Mouse (Mus musculus): ENCODE data around the gene Tff2. TPM values are rescaled to one million over a fixed set of nuclear protein-coding genes. Genes with fewer than 3 reads are reported as not detected.
A peak's percentile ranks its signal among the peaks of the same experiment; 100 is the strongest.

The Tff2 gene
- polyA plus RNA-seq, 1 experiment from 2014 or later, result 2.3 TPM

DNA sequence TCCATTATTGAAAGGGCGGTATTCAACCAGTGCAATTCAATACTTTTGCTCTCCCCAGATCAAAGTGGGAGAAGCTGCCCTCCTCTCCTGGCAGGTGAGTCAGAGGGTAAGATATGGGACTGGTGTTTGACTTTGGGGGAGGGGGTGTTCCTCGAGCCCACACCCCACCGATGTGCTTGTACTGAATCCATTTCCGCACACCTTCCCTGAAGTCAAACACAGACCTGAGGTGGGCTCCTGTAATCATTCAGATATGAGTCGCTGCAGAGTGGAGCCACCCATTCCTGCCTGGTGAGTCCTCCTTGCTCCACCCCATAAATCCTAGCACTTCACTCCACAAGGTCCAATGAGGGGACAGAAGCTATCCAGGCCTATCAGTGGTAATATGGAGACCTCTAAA lies 25.7 kb upstream of the Tff2 start:
- no peaks in the 10 kb centered on the region for H3K27me3 ChIP-seq (ENCODE audit: insufficient read depth, low read length)
- ATAC-seq (ENCODE audit: low FRiP score, low TSS enrichment), result no peak
- WGBS, result 76% methylated on average over 5 of the region's 5 CpGs
- no peak overlapping the region for H3K4me2 ChIP-seq (replicated peaks; ENCODE audit: low read depth, low read length)
- no peaks in the 10 kb centered on the region for H3K4me1 ChIP-seq (ENCODE audit: insufficient read depth, low read length)
- no peaks in the 10 kb centered on the region for H3K9me3 ChIP-seq (ENCODE audit: low read length)
- no peak overlapping the region for H3K27ac ChIP-seq (ENCODE audit: low read length)
- H3K36me3 ChIP-seq (ENCODE audit: insufficient read depth, low read length), result no peaks in the 10 kb centered on the region
- H3K4me3 ChIP-seq (ENCODE audit: low read length), result no peak overlapping the region
- no peak overlapping the region for H3K9ac ChIP-seq (replicated peaks; ENCODE audit: low read length)

DNA sequence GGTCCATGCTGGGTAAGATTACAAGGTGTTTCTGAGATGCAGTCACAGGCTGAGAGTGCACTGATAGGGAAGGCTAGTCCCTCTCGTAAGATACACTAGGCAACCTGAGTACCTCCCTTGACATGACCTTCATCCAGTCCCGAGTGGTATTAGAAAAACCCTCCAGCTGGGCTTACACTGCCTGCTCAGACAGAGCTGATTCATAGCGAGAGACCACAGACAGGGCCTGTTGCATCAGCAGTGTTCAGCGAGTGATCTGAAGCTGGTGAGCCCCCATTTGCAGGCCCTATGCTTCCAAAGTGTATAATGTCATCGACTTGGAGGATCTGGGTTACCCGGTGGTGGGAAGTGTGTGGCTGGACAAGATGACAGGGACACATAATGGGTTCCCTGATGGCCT lies 21.0 kb upstream of the Tff2 start, which contains the start of gene Tff1:
Tff1 (minus strand) TSS at position 151 of the 400 bp plus-strand sequence.
- no peaks in the 10 kb centered on the region for H3K36me3 ChIP-seq (ENCODE audit: insufficient read depth, low read length)
- H3K9me3 ChIP-seq (ENCODE audit: low read length), result no peaks in the 10 kb centered on the region
- no peak within 1 kb of the TSS for H3K4me2 ChIP-seq (replicated peaks; ENCODE audit: low read depth, low read length)
- no peaks in the 10 kb centered on the region for H3K4me1 ChIP-seq (ENCODE audit: insufficient read depth, low read length)
- H3K27ac ChIP-seq (ENCODE audit: low read length), result no peak within 1 kb of the TSS
- H3K27me3 ChIP-seq (ENCODE audit: insufficient read depth, low read length), result no peaks in the 10 kb centered on the region
- H3K9ac ChIP-seq (replicated peaks; ENCODE audit: low read length), result no peak within 1 kb of the TSS
- H3K4me3 ChIP-seq (ENCODE audit: low read length), result no peak within 1 kb of the TSS
- 85% methylated on average over 6 of the region's 6 CpGs for WGBS
- no peak for ATAC-seq (ENCODE audit: low FRiP score, low TSS enrichment)

GRCm38 (mm10) chr17:31163821-31164220 lies 19.7 kb upstream of the Tff2 start:
- H3K9me3 ChIP-seq (ENCODE audit: low read length), result no peaks in the 10 kb centered on the region
- WGBS, result 71% methylated on average over 2 of the region's 2 CpGs
- ATAC-seq (ENCODE audit: low FRiP score, low TSS enrichment), result no peak
- H3K27me3 ChIP-seq (ENCODE audit: insufficient read depth, low read length), result no peaks in the 10 kb centered on the region
- H3K36me3 ChIP-seq (ENCODE audit: insufficient read depth, low read length), result no peaks in the 10 kb centered on the region
- H3K4me1 ChIP-seq (ENCODE audit: insufficient read depth, low read length), result no peaks in the 10 kb centered on the region
- H3K9ac ChIP-seq (replicated peaks; ENCODE audit: low read length), result no peak overlapping the region
- no peak overlapping the region for H3K4me3 ChIP-seq (ENCODE audit: low read length)
- no peak overlapping the region for H3K4me2 ChIP-seq (replicated peaks; ENCODE audit: low read depth, low read length)
- no peak overlapping the region for H3K27ac ChIP-seq (ENCODE audit: low read length)

DNA sequence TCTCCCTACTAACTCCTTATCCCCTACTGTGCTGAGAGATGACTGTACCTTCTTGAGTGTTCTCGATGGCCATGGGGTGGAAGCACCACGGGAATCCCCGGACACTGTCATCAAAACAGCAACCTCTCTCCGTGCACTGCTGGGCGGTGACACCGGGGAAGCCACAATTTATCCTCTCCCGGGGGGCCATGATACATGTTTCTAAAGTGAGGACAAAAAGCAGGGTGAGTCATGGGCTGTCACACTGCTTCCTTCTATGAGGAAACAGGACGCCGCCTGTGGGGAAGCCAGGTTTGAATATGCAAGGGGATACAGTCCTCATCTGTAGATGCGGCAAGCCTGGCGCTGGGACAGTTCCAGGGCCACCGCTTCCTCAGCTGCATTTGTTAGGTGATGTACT lies 18.5 kb upstream of the Tff2 start:
- no peak for ATAC-seq (ENCODE audit: low FRiP score, low TSS enrichment)
- Histone ChIP-seq H3K4me3 (ENCODE audit: low read length) (no peak overlapping the region), H3K27me3 (ENCODE audit: insufficient read depth, low read length) (no peaks in the 10 kb centered on the region), H3K27ac (ENCODE audit: low read length) (no peak overlapping the region), H3K4me1 (ENCODE audit: insufficient read depth, low read length) (no peaks in the 10 kb centered on the region), H3K9me3 (ENCODE audit: low read length) (no peaks in the 10 kb centered on the region), H3K4me2 (replicated peaks; ENCODE audit: low read depth, low read length) (no peak overlapping the region), H3K36me3 (ENCODE audit: insufficient read depth, low read length) (no peaks in the 10 kb centered on the region), H3K9ac (replicated peaks; ENCODE audit: low read length) (no peak overlapping the region)
- WGBS, result 83% methylated on average over 12 of the region's 12 CpGs

DNA sequence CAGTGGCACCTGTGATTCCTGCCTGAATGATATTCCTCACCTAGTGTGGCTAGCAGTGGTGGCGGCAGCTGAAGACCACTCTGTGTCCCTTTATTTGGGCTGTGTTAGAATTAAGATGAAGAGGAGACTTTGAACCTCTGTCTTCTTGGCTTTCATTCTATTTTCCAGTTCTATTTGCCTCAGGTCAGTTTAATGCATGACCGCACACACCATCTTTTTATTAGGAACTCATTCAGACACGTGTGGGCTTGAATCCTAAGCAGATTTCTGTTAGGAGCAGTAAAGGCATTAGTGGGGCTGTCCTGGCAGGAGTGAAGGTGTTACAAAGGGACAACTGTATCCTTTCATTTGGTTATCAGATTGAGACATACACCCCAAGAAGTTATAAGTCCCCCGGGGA lies 16.2 kb upstream of the Tff2 start:
- ATAC-seq (ENCODE audit: low FRiP score, low TSS enrichment), result no peak
- WGBS, result 71% methylated on average over 4 of the region's 4 CpGs

GRCm38 (mm10) chr17:31157921-31158320 lies 13.8 kb upstream of the Tff2 start:
- H3K27ac ChIP-seq (ENCODE audit: low read length), result no peak overlapping the region
- no peaks in the 10 kb centered on the region for H3K27me3 ChIP-seq (ENCODE audit: insufficient read depth, low read length)
- no peak for ATAC-seq (ENCODE audit: low FRiP score, low TSS enrichment)
- H3K36me3 ChIP-seq (ENCODE audit: insufficient read depth, low read length), result no peaks in the 10 kb centered on the region
- no peak overlapping the region for H3K9ac ChIP-seq (replicated peaks; ENCODE audit: low read length)
- no peak overlapping the region for H3K4me2 ChIP-seq (replicated peaks; ENCODE audit: low read depth, low read length)
- H3K4me3 ChIP-seq (ENCODE audit: low read length), result no peak overlapping the region
- H3K4me1 ChIP-seq (ENCODE audit: insufficient read depth, low read length), result 0 out of 2 replicates have a peak, but pooled peaks cover 5% of the 10 kb centered on the region
- 78% methylated on average over 6 of the region's 6 CpGs for WGBS
- no peaks in the 10 kb centered on the region for H3K9me3 ChIP-seq (ENCODE audit: low read length)

More for the DNA sequence above, 16.2 kb upstream of the Tff2 start:
- H3K27ac ChIP-seq (ENCODE audit: low read length), result no peak overlapping the region; the same call in 1 of the 2 replicates
- H3K36me3 ChIP-seq (ENCODE audit: insufficient read depth, low read length), result no peaks in the 10 kb centered on the region
- H3K4me3 ChIP-seq (ENCODE audit: low read length), result no peak overlapping the region
- H3K27me3 ChIP-seq (ENCODE audit: insufficient read depth, low read length), result no peaks in the 10 kb centered on the region
- no peak overlapping the region for H3K4me2 ChIP-seq (replicated peaks; ENCODE audit: low read depth, low read length)
- H3K9me3 ChIP-seq (ENCODE audit: low read length), result no peaks in the 10 kb centered on the region
- H3K9ac ChIP-seq (replicated peaks; ENCODE audit: low read length), result no peak overlapping the region
- H3K4me1 ChIP-seq (ENCODE audit: insufficient read depth, low read length), result no peaks in the 10 kb centered on the region

DNA sequence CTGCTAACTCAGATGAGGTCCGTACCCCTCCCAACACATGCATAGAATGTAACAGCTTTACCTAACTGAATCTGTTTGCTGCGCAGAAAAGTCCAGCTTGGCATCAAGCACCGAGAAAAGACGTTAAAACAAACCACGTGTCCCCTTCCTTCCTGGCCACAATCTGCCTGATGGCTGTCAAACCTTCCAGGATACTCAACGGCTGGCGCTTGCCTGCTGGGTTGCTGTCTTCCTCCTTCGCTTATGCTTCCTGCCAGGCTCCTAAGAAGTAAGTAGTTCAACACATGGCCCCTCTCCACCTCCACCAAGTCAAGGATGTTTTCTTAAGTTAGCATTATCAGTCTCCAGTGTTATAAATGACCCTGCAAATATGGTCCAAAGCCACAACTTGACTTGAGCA lies 9.7 kb upstream of the Tff2 start:
- Histone ChIP-seq H3K27ac (ENCODE audit: low read length) (no peak overlapping the region), H3K4me1 (ENCODE audit: insufficient read depth, low read length) (0 out of 2 replicates have a peak, but pooled peaks cover 5% of the 10 kb centered on the region), H3K9me3 (ENCODE audit: low read length) (no peaks in the 10 kb centered on the region), H3K27me3 (ENCODE audit: insufficient read depth, low read length) (no peaks in the 10 kb centered on the region), H3K4me3 (ENCODE audit: low read length) (no peak overlapping the region), H3K4me2 (replicated peaks; ENCODE audit: low read depth, low read length) (0 out of 2 replicates have a peak overlapping the region, but pooled peaks have one; percentile 1), H3K9ac (replicated peaks; ENCODE audit: low read length) (no peak overlapping the region), H3K36me3 (ENCODE audit: insufficient read depth, low read length) (no peaks in the 10 kb centered on the region)
- ATAC-seq (ENCODE audit: low FRiP score, low TSS enrichment), result no peak
- WGBS, result 63% methylated on average over 8 of the region's 8 CpGs

GRCm38 (mm10) chr17:31152966-31153499 lies 9.0 kb upstream of the Tff2 start:
- H3K27me3 ChIP-seq (ENCODE audit: insufficient read depth, low read length), result no peaks in the 10 kb centered on the region
- peak overlapping the region; percentile 77 for H3K27ac ChIP-seq (ENCODE audit: low read length)
- no peaks in the 10 kb centered on the region for H3K36me3 ChIP-seq (ENCODE audit: insufficient read depth, low read length)
- H3K9me3 ChIP-seq (ENCODE audit: low read length), result no peaks in the 10 kb centered on the region
- H3K4me2 ChIP-seq (replicated peaks; ENCODE audit: low read depth, low read length), result peak overlapping the region; percentile 33
- no peak; the same call in 1 of the 2 replicates for ATAC-seq (ENCODE audit: low FRiP score, low TSS enrichment)
- H3K4me3 ChIP-seq (ENCODE audit: low read length), result peak overlapping the region; percentile 7; the same call in 1 of the 2 replicates
- H3K4me1 ChIP-seq (ENCODE audit: insufficient read depth, low read length), result 0 out of 2 replicates have a peak, but pooled peaks cover 5% of the 10 kb centered on the region
- WGBS, result 72% methylated on average over 9 of the region's 9 CpGs
- 0 out of 2 replicates have a peak overlapping the region, but pooled peaks have one; percentile 40 for H3K9ac ChIP-seq (replicated peaks; ENCODE audit: low read length)

DNA sequence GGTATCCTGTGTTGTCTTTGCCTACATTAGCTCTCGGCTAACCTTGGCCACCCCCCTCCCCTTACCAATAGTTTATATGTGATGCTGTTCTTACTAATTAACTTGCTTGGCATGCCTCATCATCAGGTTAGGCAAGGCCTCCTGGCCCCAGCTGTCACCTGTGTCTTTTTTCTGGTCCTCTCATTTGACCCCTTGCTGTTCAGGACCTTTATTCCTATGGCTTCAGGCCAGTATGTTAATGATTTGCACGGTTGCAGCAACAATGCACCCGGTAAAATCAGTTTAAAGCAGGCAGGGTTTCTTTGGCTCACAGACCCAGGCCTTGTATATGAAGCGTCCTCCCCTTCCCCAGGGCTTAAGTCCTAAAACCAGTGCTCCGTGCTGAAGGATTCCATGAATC lies 8.4 kb upstream of the Tff2 start:
- H3K4me1 ChIP-seq (ENCODE audit: insufficient read depth, low read length), result 0 out of 2 replicates have a peak, but pooled peaks cover 5% of the 10 kb centered on the region
- peak overlapping the region; percentile 77 for H3K27ac ChIP-seq (ENCODE audit: low read length)
- H3K9ac ChIP-seq (replicated peaks; ENCODE audit: low read length), result 0 out of 2 replicates have a peak overlapping the region, but pooled peaks have one; percentile 40
- peak overlapping the region; percentile 7; the same call in 1 of the 2 replicates for H3K4me3 ChIP-seq (ENCODE audit: low read length)
- no peaks in the 10 kb centered on the region for H3K9me3 ChIP-seq (ENCODE audit: low read length)
- H3K36me3 ChIP-seq (ENCODE audit: insufficient read depth, low read length), result no peaks in the 10 kb centered on the region
- H3K4me2 ChIP-seq (replicated peaks; ENCODE audit: low read depth, low read length), result peak overlapping the region; percentile 33
- peak; percentile 82 for ATAC-seq (ENCODE audit: low FRiP score, low TSS enrichment)
- WGBS, result 50% methylated on average over 5 of the region's 5 CpGs
- no peaks in the 10 kb centered on the region for H3K27me3 ChIP-seq (ENCODE audit: insufficient read depth, low read length)

DNA sequence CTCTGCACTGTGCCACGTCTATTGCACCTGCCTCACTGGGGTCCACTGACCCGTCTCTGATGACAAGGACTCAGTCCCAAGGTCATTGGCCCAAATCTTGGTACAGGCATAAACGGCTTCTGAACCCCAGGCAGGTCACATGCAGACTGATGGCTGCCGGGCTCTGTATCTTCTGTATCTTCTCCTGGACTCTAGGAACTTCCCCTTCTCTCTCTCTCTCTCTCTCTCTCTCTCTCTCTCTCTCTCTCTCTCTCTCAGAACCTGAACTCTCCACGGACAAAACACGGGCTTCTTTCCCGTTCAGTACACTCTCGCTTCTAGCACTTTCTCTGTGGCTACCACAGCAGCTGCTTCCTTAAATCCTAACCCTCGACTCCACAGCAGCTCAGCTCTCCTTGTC lies 1.9 kb upstream of the Tff2 start:
- H3K9me3 ChIP-seq (ENCODE audit: low read length), result no peaks in the 10 kb centered on the region
- H3K27me3 ChIP-seq (ENCODE audit: insufficient read depth, low read length), result no peaks in the 10 kb centered on the region
- H3K36me3 ChIP-seq (ENCODE audit: insufficient read depth, low read length), result no peaks in the 10 kb centered on the region
- H3K4me2 ChIP-seq (replicated peaks; ENCODE audit: low read depth, low read length), result no peak overlapping the region
- no peaks in the 10 kb centered on the region for H3K4me1 ChIP-seq (ENCODE audit: insufficient read depth, low read length)
- 75% methylated on average over 9 of the region's 9 CpGs for WGBS
- ATAC-seq (ENCODE audit: low FRiP score, low TSS enrichment), result no peak
- no peak overlapping the region for H3K9ac ChIP-seq (replicated peaks; ENCODE audit: low read length)
- H3K4me3 ChIP-seq (ENCODE audit: low read length), result no peak overlapping the region
- H3K27ac ChIP-seq (ENCODE audit: low read length), result no peak overlapping the region

Measured in kidney, embryonic 16.5 days (tissue).